Mouse (Mus musculus) kidney, adult 2 months (tissue): ENCODE results near the gene Cers6.

ENCODE experiments used
- CTCF ChIP-seq: fragments of 200-500 bp; conservative IDR thresholded peaks from 2 replicates; pipeline ENCODE4 v1.5.1; 2011; ENCODE audit warnings: low read depth, mild to moderate bottlenecking, control low read depth, low read length, moderate library complexity, mixed read lengths; ENCODE audit not compliant: insufficient read depth, insufficient read length
- POLR2A ChIP-seq: fragments of 200-500 bp; IDR thresholded peaks from one replicate; pipeline ENCODE4 v1.6.1; 2011; ENCODE audit warnings: low read depth, low read length, control low read depth

DNA sequence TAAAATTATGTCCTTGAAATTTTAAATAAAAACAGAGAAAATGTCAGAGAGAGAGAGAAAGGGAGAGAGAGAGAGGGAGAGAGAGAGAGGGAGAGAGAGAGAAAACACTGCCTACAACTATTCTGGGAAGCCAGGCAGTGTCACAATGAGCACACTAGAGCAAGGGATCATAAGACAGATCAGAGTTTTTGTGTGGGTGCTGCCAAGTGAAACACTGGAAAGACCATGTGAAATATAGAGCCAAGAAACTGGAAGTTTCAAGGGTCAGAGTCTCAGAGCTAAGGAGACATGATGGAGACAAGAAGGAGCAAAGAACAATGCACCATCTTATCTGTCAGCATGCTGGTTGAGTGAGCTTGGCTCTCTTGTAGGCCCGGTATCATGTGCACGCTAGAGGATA, 236.3 kb downstream of the Cers6 start:
- no peak for TF ChIP-seq CTCF
- TF ChIP-seq POLR2A = no peak
